Comparison of ENCODE assay signal across 8 mouse cellular contexts in the genomic region with DNA sequence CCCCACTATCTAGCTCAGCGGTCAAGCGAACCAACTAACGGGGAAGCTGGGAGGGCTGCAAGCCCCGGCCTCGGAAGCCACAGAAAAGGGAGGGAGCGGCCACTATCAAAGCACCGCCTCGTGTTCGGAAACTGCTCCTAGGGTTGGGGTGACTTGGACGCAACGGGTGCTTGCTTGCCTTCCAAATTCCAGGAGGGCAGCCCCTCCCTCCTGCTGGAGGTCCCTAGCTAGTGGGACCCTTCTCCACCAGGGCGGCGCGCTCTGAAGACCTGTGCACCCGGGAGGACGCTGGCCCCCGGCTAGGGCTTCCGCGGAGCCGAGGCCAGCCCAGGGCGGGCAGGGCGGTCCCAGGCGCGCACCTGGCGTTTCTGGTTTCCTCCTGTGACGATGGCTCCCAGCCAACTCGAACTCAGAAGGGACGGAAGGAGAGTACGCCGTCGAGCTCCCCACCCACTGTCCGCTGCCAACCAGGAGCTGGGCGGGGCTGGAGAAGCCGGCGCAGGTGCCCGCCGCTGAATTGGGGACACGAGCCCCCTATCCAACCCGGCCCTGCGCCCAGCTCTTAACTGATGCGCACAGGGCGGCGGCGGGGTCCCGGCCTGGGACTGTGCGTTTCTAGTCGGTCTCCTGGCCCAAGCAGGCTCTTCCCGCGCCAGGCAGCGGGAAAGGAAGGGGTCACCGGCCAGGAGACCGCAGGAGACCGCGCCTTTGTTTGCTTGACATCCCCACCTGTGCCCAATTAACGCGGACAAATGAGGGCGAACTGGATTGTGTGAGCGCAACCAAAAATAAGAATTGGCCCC. TPM values are rescaled to one million over a fixed set of nuclear protein-coding genes. Genes with fewer than 3 reads are reported as not detected.
A peak's percentile ranks its signal among the peaks of the same experiment; 100 is the strongest.
DNase-seq lines count a peak whose midpoint lies in the region; ATAC-seq lines count a peak whose summit lies in the region.

No protein-coding gene starts in this region.

- no peaks in the 10 kb centered on the region for H3K36me3 ChIP-seq in embryonic facial prominence, embryonic 11.5 days (replicated peaks; ENCODE audit: control insufficient read depth, insufficient read depth, low read depth, low read length)
- H3K36me3 ChIP-seq in limb, embryonic 12.5 days, result no peaks in the 10 kb centered on the region
- no peaks in the 10 kb centered on the region for H3K36me3 ChIP-seq in midbrain, embryonic 11.5 days (ENCODE audit: control insufficient read depth, insufficient read depth, low read length)

- no peaks in the 10 kb centered on the region for H3K9me3 ChIP-seq in embryonic facial prominence, embryonic 11.5 days (replicated peaks; ENCODE audit: control insufficient read depth, low read length)
- no peaks in the 10 kb centered on the region for H3K9me3 ChIP-seq in limb, embryonic 12.5 days
- no peaks in the 10 kb centered on the region for H3K9me3 ChIP-seq in midbrain, embryonic 11.5 days (ENCODE audit: control insufficient read depth, low read length)

- H3K4me2 ChIP-seq in embryonic facial prominence, embryonic 11.5 days (ENCODE audit: low read depth, low read length), result peak overlapping the region; percentile 84
- H3K4me2 ChIP-seq in limb, embryonic 12.5 days, result peak overlapping the region; percentile 73
- peak overlapping the region; percentile 44 for H3K4me2 ChIP-seq in midbrain, embryonic 11.5 days

- H3K4me3 ChIP-seq in embryonic facial prominence, embryonic 11.5 days (ENCODE audit: low read depth, low read length), result peak overlapping the region; percentile 39
- peak overlapping the region; percentile 47 for H3K4me3 ChIP-seq in limb, embryonic 12.5 days (replicated peaks)
- peak overlapping the region; percentile 35 for H3K4me3 ChIP-seq in midbrain, embryonic 11.5 days (ENCODE audit: low read depth, low read length)

- H3K4me1 ChIP-seq in embryonic facial prominence, embryonic 11.5 days (ENCODE audit: control insufficient read depth, insufficient read depth, low read length), result peaks cover 4% of the 10 kb centered on the region; the same call in 1 of the 2 replicates
- H3K4me1 ChIP-seq in limb, embryonic 12.5 days (replicated peaks), result peaks cover 29% of the 10 kb centered on the region
- peaks cover 7% of the 10 kb centered on the region for H3K4me1 ChIP-seq in midbrain, embryonic 11.5 days (ENCODE audit: control insufficient read depth, insufficient read depth, low read length)

- peak; percentile 7 to 16 for DNase-seq in layer of hippocampus, postnatal 10 days (ENCODE audit: low spot score in 2 of 2)
- no peak for DNase-seq in layer of hippocampus, adult 18-20 months (ENCODE audit: low spot score in 2 of 2)
- peak; percentile 65 for DNase-seq in embryonic facial prominence, embryonic 11.5 days (ENCODE audit: low spot score)
- peak; percentile 93 for DNase-seq in midbrain, embryonic 11.5 days (ENCODE audit: low spot score, missing footprints)
- peak; percentile 48 to 77 for DNase-seq in spleen, postnatal 4 days (ENCODE audit: low spot score in 2 of 2)
- DNase-seq in layer of hippocampus, postnatal 25 days (ENCODE audit: extremely low spot score in 1 of 2, low spot score in 1 of 2), result no peak

- under 1% methylated on average over 58 of the region's 58 CpGs for WGBS in embryonic facial prominence, embryonic 11.5 days
- under 1% methylated on average over 58 of the region's 58 CpGs for WGBS in limb, embryonic 12.5 days
- under 1% methylated on average over 58 of the region's 58 CpGs for WGBS in midbrain, embryonic 11.5 days

- H3K27me3 ChIP-seq in embryonic facial prominence, embryonic 11.5 days (ENCODE audit: control insufficient read depth, insufficient read depth, low read length), result peaks cover 7% of the 10 kb centered on the region; the same call in 1 of the 2 replicates
- peaks cover 20% of the 10 kb centered on the region for H3K27me3 ChIP-seq in limb, embryonic 12.5 days
- H3K27me3 ChIP-seq in midbrain, embryonic 11.5 days (ENCODE audit: control insufficient read depth, insufficient read depth, low read length), result peaks cover 15% of the 10 kb centered on the region

- no peak overlapping the region for H3K27ac ChIP-seq in embryonic facial prominence, embryonic 11.5 days (replicated peaks; ENCODE audit: low read depth, low read length)
- peak overlapping the region; percentile 17; the same call in 1 of the 2 replicates for H3K27ac ChIP-seq in limb, embryonic 12.5 days
- H3K27ac ChIP-seq in midbrain, embryonic 11.5 days (ENCODE audit: low read depth, low read length), result no peak overlapping the region

- H3K9ac ChIP-seq in embryonic facial prominence, embryonic 11.5 days (replicated peaks; ENCODE audit: low read length), result peak overlapping the region; percentile 52
- peak overlapping the region; percentile 35 for H3K9ac ChIP-seq in limb, embryonic 12.5 days (replicated peaks)
- 0 out of 2 replicates have a peak overlapping the region, but pooled peaks have one; percentile 21 for H3K9ac ChIP-seq in midbrain, embryonic 11.5 days (ENCODE audit: low read length)

- ATAC-seq in embryonic facial prominence, embryonic 11.5 days (replicated peaks; ENCODE audit: insufficient number of reproducible peaks, low FRiP score, low TSS enrichment, low read depth), result peak; percentile 65
- ATAC-seq in hematopoietic stem cell, adult 5-6 weeks (replicated peaks in 1 of 2; ENCODE audit: insufficient read depth in 1 of 2, low FRiP score in 2 of 2, low TSS enrichment in 1 of 2, low read depth in 1 of 2, poor library complexity in 2 of 2, severe bottlenecking in 2 of 2), result peak; percentile 76
- peak; percentile 67; the same call in 1 of the 2 replicates for ATAC-seq in limb, embryonic 12.5 days (ENCODE audit: insufficient number of reproducible peaks, insufficient read depth, low FRiP score, low TSS enrichment, low read depth)
- ATAC-seq in midbrain, embryonic 11.5 days (ENCODE audit: low FRiP score), result peak; percentile 55

RNA-seq across cellular contexts. Expression of a gene that starts 18.5 kb away (rescaled TPM):
- under 1 TPM; 0.13 to 0.16 TPM for total RNA-seq in layer of hippocampus, postnatal 10 days (2021)
- under 1 TPM; 0.33 to 0.35 TPM for total RNA-seq in layer of hippocampus, adult 18-20 months (2021)
- polyA plus RNA-seq in embryonic facial prominence, embryonic 11.5 days (2014; fragmentation: Nextera tagmentation; extraction: Ambion mirVana), result 0.38 and 0.78 TPM in 2 replicates
- total RNA-seq in hematopoietic stem cell, adult 5-6 weeks (2017), result 1.3 TPM in 1 of 2 replicates, not detected in the other
- polyA plus RNA-seq in limb, embryonic 12.5 days (2016; fragmentation: Nextera tagmentation; extraction: Ambion mirVana), result 0.58 and 1.3 TPM in 2 replicates
- 0.15 TPM in 1 of 2 replicates, not detected in the other for polyA plus RNA-seq in midbrain, embryonic 11.5 days (2014; fragmentation: Nextera tagmentation; extraction: Ambion mirVana)
- total RNA-seq in layer of hippocampus, postnatal 25 days (2021), result under 1 TPM; 0.12 to 0.31 TPM

RNA-seq across cellular contexts. Expression of a gene that starts 32.1 kb away (rescaled TPM):
- total RNA-seq in layer of hippocampus, postnatal 10 days (2021), result 10 to 100 TPM; 22.6 to 28.9 TPM
- total RNA-seq in layer of hippocampus, adult 18-20 months (2021), result 10 to 100 TPM; 24.9 to 27.2 TPM
- polyA plus RNA-seq in embryonic facial prominence, embryonic 11.5 days (2014; fragmentation: Nextera tagmentation; extraction: Ambion mirVana), result 47.4 and 48.7 TPM in 2 replicates
- 35.2 and 42.8 TPM in 2 replicates for total RNA-seq in hematopoietic stem cell, adult 5-6 weeks (2017)
- 59.9 and 63.1 TPM in 2 replicates for polyA plus RNA-seq in limb, embryonic 12.5 days (2016; fragmentation: Nextera tagmentation; extraction: Ambion mirVana)
- polyA plus RNA-seq in midbrain, embryonic 11.5 days (2014; fragmentation: Nextera tagmentation; extraction: Ambion mirVana), result 49.5 and 55.7 TPM in 2 replicates
- 10 to 100 TPM; 21.6 to 30.3 TPM for total RNA-seq in layer of hippocampus, postnatal 25 days (2021)

RNA-seq across cellular contexts. Expression of a gene that starts 51.7 kb away (rescaled TPM):
- not detected for total RNA-seq in layer of hippocampus, postnatal 10 days (2021)
- not detected for total RNA-seq in layer of hippocampus, adult 18-20 months (2021)
- polyA plus RNA-seq in embryonic facial prominence, embryonic 11.5 days (2014; fragmentation: Nextera tagmentation; extraction: Ambion mirVana), result 0.38 and 0.55 TPM in 2 replicates
- 14.5 and 33.5 TPM in 2 replicates for total RNA-seq in hematopoietic stem cell, adult 5-6 weeks (2017)
- 1.8 and 1.9 TPM in 2 replicates for polyA plus RNA-seq in limb, embryonic 12.5 days (2016; fragmentation: Nextera tagmentation; extraction: Ambion mirVana)
- 0.58 and 0.87 TPM in 2 replicates for polyA plus RNA-seq in midbrain, embryonic 11.5 days (2014; fragmentation: Nextera tagmentation; extraction: Ambion mirVana)
- total RNA-seq in layer of hippocampus, postnatal 25 days (2021), result not detected

RNA-seq across cellular contexts. Expression of a gene that starts 52.6 kb away (rescaled TPM):
- total RNA-seq in layer of hippocampus, postnatal 10 days (2021), result under 1 TPM; 0.43 to 0.47 TPM
- under 1 TPM; 0.67 to 0.84 TPM for total RNA-seq in layer of hippocampus, adult 18-20 months (2021)
- polyA plus RNA-seq in embryonic facial prominence, embryonic 11.5 days (2014; fragmentation: Nextera tagmentation; extraction: Ambion mirVana), result 0.38 and 0.43 TPM in 2 replicates
- not detected in 2 replicates for total RNA-seq in hematopoietic stem cell, adult 5-6 weeks (2017)
- polyA plus RNA-seq in limb, embryonic 12.5 days (2016; fragmentation: Nextera tagmentation; extraction: Ambion mirVana), result 0.63 and 0.86 TPM in 2 replicates
- 0.54 and 0.75 TPM in 2 replicates for polyA plus RNA-seq in midbrain, embryonic 11.5 days (2014; fragmentation: Nextera tagmentation; extraction: Ambion mirVana)
- total RNA-seq in layer of hippocampus, postnatal 25 days (2021), result under 1 TPM; 0.59 to 0.89 TPM

Comparison
In these comparisons a context has a peak if more than half of its experiments do, and no peak if none do; other contexts are left out.
1. DNase-seq: peak in layer of hippocampus, postnatal 10 days (2 of 2), embryonic facial prominence, embryonic 11.5 days (single experiment), midbrain, embryonic 11.5 days (single experiment) and spleen, postnatal 4 days (2 of 2); none in layer of hippocampus, adult 18-20 months (0 of 2) and layer of hippocampus, postnatal 25 days (0 of 2).
2. RNA of a gene that starts 51.7 kb away (total RNA-seq): 14.5 to 33.5 TPM in hematopoietic stem cell, adult 5-6 weeks; not detected in layer of hippocampus, postnatal 25 days, not detected in layer of hippocampus, postnatal 10 days and not detected in layer of hippocampus, adult 18-20 months; every median in the first group is over 10 times any median in the second.
3. Peak in every context shown above with its lines, with median percentiles within 50 percentile points of each other: ATAC-seq, H3K4me2 ChIP-seq, H3K4me3 ChIP-seq and H3K9ac ChIP-seq.